ENCODE assay signal across 31 mouse cellular contexts in genomic region chr7:65115366-65115765, GRCm38 (mm10). TPM values are rescaled to one million over a fixed set of nuclear protein-coding genes. Genes with fewer than 3 reads are reported as not detected.
"Had no signal": no experiment of that assay in that cellular context is flagged by ENCODE, and none has a peak within 500 bp of the region (broad histone marks: within the 10 kb centered on the region; RNA-seq: fewer than 3 reads in every experiment).

No protein-coding gene starts in this region.

- H3K9ac ChIP-seq: embryonic facial prominence, embryonic 12.5 days; embryonic facial prominence, embryonic 13.5 days; embryonic facial prominence, embryonic 15.5 days; forebrain, embryonic 12.5 days; forebrain, embryonic 13.5 days; forebrain, embryonic 15.5 days; forebrain, postnatal 0 days had no signal

- H3K9me3 ChIP-seq: embryonic facial prominence, embryonic 10.5 days; embryonic facial prominence, embryonic 12.5 days; embryonic facial prominence, embryonic 13.5 days; embryonic facial prominence, embryonic 15.5 days; forebrain, embryonic 10.5 days; forebrain, embryonic 12.5 days; forebrain, embryonic 13.5 days; forebrain, embryonic 15.5 days had no signal

- DNase-seq: cerebellum, adult 18-20 months; cerebellum, adult 2 months; cerebellum, adult 9-10 months; cerebellum, adult 9-11 months; cerebellum, postnatal 25 days; cerebellum, postnatal 36 days; embryo, embryonic 11 days; forebrain, postnatal 0 days; gastrocnemius, adult 2 months; gastrocnemius, postnatal 10 days; gastrocnemius, postnatal 14 days; gastrocnemius, postnatal 25 days; gastrocnemius, postnatal 36 days; heart, adult 11 months; heart, adult 18-20 months; heart, adult 2 months had no signal

- H3K27me3 ChIP-seq: embryonic facial prominence, embryonic 12.5 days; embryonic facial prominence, embryonic 13.5 days; embryonic facial prominence, embryonic 15.5 days; forebrain, embryonic 12.5 days; forebrain, embryonic 13.5 days; forebrain, embryonic 15.5 days had no signal

- H3K27ac ChIP-seq: embryonic facial prominence, embryonic 10.5 days; embryonic facial prominence, embryonic 12.5 days; embryonic facial prominence, embryonic 13.5 days; embryonic facial prominence, embryonic 15.5 days; forebrain, embryonic 10.5 days; forebrain, embryonic 12.5 days; forebrain, embryonic 13.5 days; forebrain, embryonic 15.5 days; gastrocnemius, adult 2 months; heart, adult 2 months had no signal

- H3K4me3 ChIP-seq: embryonic facial prominence, embryonic 10.5 days; embryonic facial prominence, embryonic 12.5 days; embryonic facial prominence, embryonic 13.5 days; embryonic facial prominence, embryonic 15.5 days; erythroblast, embryonic 14.5 days; forebrain, embryonic 10.5 days; forebrain, embryonic 12.5 days; forebrain, embryonic 13.5 days; forebrain, embryonic 15.5 days; gastrocnemius, adult 2 months; heart, adult 2 months had no signal

- H3K36me3 ChIP-seq: embryonic facial prominence, embryonic 10.5 days; embryonic facial prominence, embryonic 12.5 days; embryonic facial prominence, embryonic 13.5 days; embryonic facial prominence, embryonic 15.5 days; forebrain, embryonic 10.5 days; forebrain, embryonic 12.5 days; forebrain, embryonic 15.5 days had no signal

- H3K4me1 ChIP-seq: embryonic facial prominence, embryonic 12.5 days; embryonic facial prominence, embryonic 13.5 days; embryonic facial prominence, embryonic 15.5 days; forebrain, embryonic 10.5 days; forebrain, embryonic 12.5 days; forebrain, embryonic 13.5 days; forebrain, embryonic 15.5 days had no signal

- H3K4me2 ChIP-seq: embryonic facial prominence, embryonic 12.5 days; embryonic facial prominence, embryonic 13.5 days; embryonic facial prominence, embryonic 15.5 days; forebrain, embryonic 12.5 days; forebrain, embryonic 13.5 days; forebrain, embryonic 15.5 days had no signal

- ATAC-seq: forebrain, embryonic 13.5 days; forebrain, embryonic 14.5 days; forebrain, embryonic 15.5 days; forebrain, embryonic 16.5 days; forebrain, postnatal 0 days had no signal

RNA-seq across cellular contexts. Expression of gene Fam189a1, which starts 41.0 kb away (rescaled TPM):
- total RNA-seq: common myeloid progenitor, adult 5-6 weeks; gastrocnemius, adult 2 months; gastrocnemius, adult 8-10 months; gastrocnemius, postnatal 36 days; granulocyte monocyte progenitor cell, adult 5-6 weeks; heart, adult 18-20 months; heart, adult 2 months; heart, adult 8-10 months had no signal
- polyA plus RNA-seq: erythroblast, embryonic 14.5 days had no signal
